Mouse (Mus musculus) MEL (cell line): ENCODE measurements at regions not wholly inside any gene's neighbourhood (a gene's known extent, or its start where the extent isn't known, plus 50 kb on each side); places are given as distances from the start of the nearest gene placed in this dataset.

Experiments
- CHD2 ChIP-seq: IDR thresholded peaks from 2 replicates; pipeline ENCODE4 v1.6.1; 2011; ENCODE audit warnings: low read length, improper control_type of control experiment
- CTCF ChIP-seq, 3 experiments: IDR thresholded peaks in 2 of 3; conservative IDR thresholded peaks in 1 of 3; 2 replicates each; pipeline ENCODE4 v1.5.1; 2011 to 2012; ENCODE audit warnings: low read length in 3 of 3, low read depth in 2 of 3, mild to moderate bottlenecking in 2 of 3, improper control_type of control experiment in 1 of 3, inconsistent platforms in 1 of 3, mixed read lengths in 1 of 3, moderate library complexity in 1 of 3; ENCODE audit not compliant: control insufficient read depth in 1 of 3, insufficient read depth in 1 of 3, poor library complexity in 1 of 3, severe bottlenecking in 1 of 3
- EP300 ChIP-seq, 2 experiments: IDR thresholded peaks; 2 replicates each; pipeline ENCODE4 v1.6.1; 2011; ENCODE audit warnings: improper control_type of control experiment in 2 of 2, low read length in 2 of 2, low read depth in 1 of 2, mild to moderate bottlenecking in 1 of 2
- JUND ChIP-seq: IDR thresholded peaks from 2 replicates; pipeline ENCODE4 v1.6.1; 2011; ENCODE audit warnings: low read depth, mild to moderate bottlenecking, improper control_type of control experiment, low read length
- KAT2A ChIP-seq: conservative IDR thresholded peaks from 2 replicates; pipeline ENCODE4 v1.6.1; 2012; ENCODE audit warnings: low read depth, low read length, improper control_type of control experiment, inconsistent platforms
- MAFK ChIP-seq: IDR thresholded peaks from 2 replicates; pipeline ENCODE4 v1.6.1; 2011; ENCODE audit warnings: low read depth, mild to moderate bottlenecking, low read length, improper control_type of control experiment, borderline replicate concordance
- MYB ChIP-seq: IDR thresholded peaks from 2 replicates; pipeline ENCODE4 v1.6.1; 2011; ENCODE audit warnings: mild to moderate bottlenecking, low read depth, low read length, improper control_type of control experiment
- POLR2A ChIP-seq, 2 experiments: IDR thresholded peaks; 2 replicates each; pipeline ENCODE4 v1.6.1; 2011 to 2012; ENCODE audit warnings: low read length in 2 of 2, mild to moderate bottlenecking in 2 of 2, control low read depth in 1 of 2, improper control_type of control experiment in 1 of 2, low read depth in 1 of 2, moderate library complexity in 1 of 2; ENCODE audit not compliant: control insufficient read depth in 1 of 2, insufficient read depth in 1 of 2, poor library complexity in 1 of 2
- RAD21 ChIP-seq: IDR thresholded peaks from 2 replicates; pipeline ENCODE4 v1.6.1; 2011; ENCODE audit warnings: mild to moderate bottlenecking, low read depth, low read length, improper control_type of control experiment
- TAL1 ChIP-seq: IDR thresholded peaks from 2 replicates; pipeline ENCODE4 v1.6.1; 2012; ENCODE audit warnings: mild to moderate bottlenecking, inconsistent platforms, low read length, moderate library complexity, mixed read lengths
- TCF12 ChIP-seq: IDR thresholded peaks from 2 replicates; pipeline ENCODE4 v1.6.1; 2014; ENCODE audit warnings: low read depth, mild to moderate bottlenecking, inconsistent platforms, low read length, improper control_type of control experiment, moderate library complexity
- UBTF ChIP-seq: IDR thresholded peaks from 2 replicates; pipeline ENCODE4 v1.6.1; 2012; ENCODE audit warnings: low read depth, mild to moderate bottlenecking, inconsistent platforms, low read length, improper control_type of control experiment, moderate library complexity, borderline replicate concordance; ENCODE audit not compliant: insufficient read depth
- USF2 ChIP-seq, 2 experiments: IDR thresholded peaks; 2 replicates each; pipeline ENCODE4 v1.6.1; 2011 to 2012; ENCODE audit warnings: improper control_type of control experiment in 2 of 2, low read length in 2 of 2, borderline replicate concordance in 1 of 2, inconsistent platforms in 1 of 2, low read depth in 1 of 2, mild to moderate bottlenecking in 1 of 2; ENCODE audit not compliant: insufficient read depth in 1 of 2
- ZC3H11A ChIP-seq: IDR thresholded peaks from 2 replicates; pipeline ENCODE4 v1.6.1; 2012; ENCODE audit warnings: low read depth, mild to moderate bottlenecking, inconsistent platforms, low read length, improper control_type of control experiment

GRCm38 (mm10) chr6:69507995-69508394, 1284.0 kb downstream of the Rpia start:
- no peak for TF ChIP-seq CHD2
- TF ChIP-seq ZC3H11A = no peak
- no peak for TF ChIP-seq TCF12
- no peak for TF ChIP-seq EP300 (IDR thresholded peaks at IDR 0.05; ENCODE audit: low read depth in 1 of 2, low read length in 2 of 2)
- TF ChIP-seq JUND = no peak
- TF ChIP-seq MAFK = no peak
- no peak for TF ChIP-seq CTCF (IDR thresholded peaks at IDR 0.05 in 2 of 3, conservative IDR thresholded peaks at IDR 0.05 in 1 of 3; ENCODE audit: control insufficient read depth in 1 of 3, insufficient read depth in 1 of 3, low read depth in 2 of 3, low read length in 3 of 3, poor library complexity in 1 of 3, severe bottlenecking in 1 of 3)
- no peak for TF ChIP-seq POLR2A (IDR thresholded peaks at IDR 0.05; ENCODE audit: control insufficient read depth in 1 of 2, insufficient read depth in 1 of 2, low read depth in 1 of 2, low read length in 2 of 2, poor library complexity in 1 of 2)
- no peak for TF ChIP-seq KAT2A
- no peak for TF ChIP-seq USF2 (IDR thresholded peaks at IDR 0.05; ENCODE audit: borderline replicate concordance in 1 of 2, insufficient read depth in 1 of 2, low read depth in 1 of 2, low read length in 2 of 2)
- TF ChIP-seq TAL1 = no peak
- TF ChIP-seq MYB = no peak
- no peak for TF ChIP-seq UBTF
- no peak for TF ChIP-seq RAD21
